Mouse (Mus musculus): Measurements from ENCODE around the gene Atp13a1. TPM values are rescaled to one million over a fixed set of nuclear protein-coding genes. Genes with fewer than 3 reads are reported as not detected.
A peak's percentile ranks its signal among the peaks of the same experiment; 100 is the strongest.

The Atp13a1 gene
- polyA plus RNA-seq, 1 experiment from 2014 or later: 61.4 TPM

DNA sequence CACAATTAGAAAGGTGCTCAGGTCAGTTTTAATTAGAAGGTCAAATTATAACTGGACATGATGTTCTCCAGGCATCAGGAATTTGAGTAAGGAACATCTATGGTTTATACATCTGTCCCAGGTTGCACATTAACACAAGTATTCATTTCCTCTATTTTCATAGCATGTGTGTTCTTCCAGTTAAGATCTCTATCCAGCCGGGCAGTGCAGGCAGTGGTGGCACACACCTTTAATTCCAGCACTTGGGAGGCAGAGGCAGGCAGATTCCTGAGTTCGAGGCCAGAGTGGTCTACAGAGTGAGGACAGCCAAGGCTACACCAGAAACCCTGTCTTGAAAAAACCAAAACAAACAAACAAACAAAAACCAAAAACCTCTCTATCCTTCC is 15.8 kb upstream of the Atp13a1 start:
- H3K27me3 ChIP-seq (ENCODE audit: insufficient read depth, low read length): no peaks in the 10 kb centered on the region
- H3K27ac ChIP-seq (ENCODE audit: low read length): 0 out of 2 replicates have a peak overlapping the region, but pooled peaks have one; percentile 25
- 52% methylated on average over 2 of the region's 2 CpGs for WGBS
- ATAC-seq (ENCODE audit: low FRiP score, low TSS enrichment): peak; percentile 13; the same call in 1 of the 2 replicates
- H3K4me1 ChIP-seq (ENCODE audit: insufficient read depth, low read length): peaks cover 26% of the 10 kb centered on the region
- H3K36me3 ChIP-seq (ENCODE audit: insufficient read depth, low read length): no peaks in the 10 kb centered on the region
- H3K9ac ChIP-seq (replicated peaks; ENCODE audit: low read length): peak overlapping the region; percentile 81
- no peaks in the 10 kb centered on the region for H3K9me3 ChIP-seq (ENCODE audit: low read length)
- H3K4me3 ChIP-seq (ENCODE audit: low read length): peak overlapping the region; percentile 62
- H3K4me2 ChIP-seq (replicated peaks; ENCODE audit: low read depth, low read length): peak overlapping the region; percentile 48

- H3K4me3 ChIP-seq (ENCODE audit: low read length): no peak overlapping the region
- peaks cover 21% of the 10 kb centered on the region for H3K4me1 ChIP-seq (ENCODE audit: insufficient read depth, low read length)
- H3K27ac ChIP-seq (ENCODE audit: low read length): no peak overlapping the region
- H3K9ac ChIP-seq (replicated peaks; ENCODE audit: low read length): no peak overlapping the region
- no peak for ATAC-seq (ENCODE audit: low FRiP score, low TSS enrichment)
- WGBS: 70% methylated on average over 10 of the region's 12 CpGs
- no peak overlapping the region for H3K4me2 ChIP-seq (replicated peaks; ENCODE audit: low read depth, low read length)
- H3K36me3 ChIP-seq (ENCODE audit: insufficient read depth, low read length): no peaks in the 10 kb centered on the region
- H3K27me3 ChIP-seq (ENCODE audit: insufficient read depth, low read length): no peaks in the 10 kb centered on the region
- H3K9me3 ChIP-seq (ENCODE audit: low read length): no peaks in the 10 kb centered on the region
These were observed 13.9 kb upstream of the Atp13a1 start for GRCm38 (mm10) chr8:69777111-69777510.

GRCm38 (mm10) chr8:69789105-69789504 is 1.9 kb upstream of the Atp13a1 start:
- no peak overlapping the region for H3K27ac ChIP-seq (ENCODE audit: low read length)
- 84% methylated on average over 5 of the region's 5 CpGs for WGBS
- no peaks in the 10 kb centered on the region for H3K27me3 ChIP-seq (ENCODE audit: insufficient read depth, low read length)
- ATAC-seq (ENCODE audit: low FRiP score, low TSS enrichment): no peak
- no peak overlapping the region for H3K9ac ChIP-seq (replicated peaks; ENCODE audit: low read length)
- peaks cover 3% of the 10 kb centered on the region; the same call in 1 of the 2 replicates for H3K36me3 ChIP-seq (ENCODE audit: insufficient read depth, low read length)
- H3K9me3 ChIP-seq (ENCODE audit: low read length): no peaks in the 10 kb centered on the region
- peaks cover 23% of the 10 kb centered on the region for H3K4me1 ChIP-seq (ENCODE audit: insufficient read depth, low read length)
- H3K4me2 ChIP-seq (replicated peaks; ENCODE audit: low read depth, low read length): no peak overlapping the region
- H3K4me3 ChIP-seq (ENCODE audit: low read length): no peak overlapping the region

DNA sequence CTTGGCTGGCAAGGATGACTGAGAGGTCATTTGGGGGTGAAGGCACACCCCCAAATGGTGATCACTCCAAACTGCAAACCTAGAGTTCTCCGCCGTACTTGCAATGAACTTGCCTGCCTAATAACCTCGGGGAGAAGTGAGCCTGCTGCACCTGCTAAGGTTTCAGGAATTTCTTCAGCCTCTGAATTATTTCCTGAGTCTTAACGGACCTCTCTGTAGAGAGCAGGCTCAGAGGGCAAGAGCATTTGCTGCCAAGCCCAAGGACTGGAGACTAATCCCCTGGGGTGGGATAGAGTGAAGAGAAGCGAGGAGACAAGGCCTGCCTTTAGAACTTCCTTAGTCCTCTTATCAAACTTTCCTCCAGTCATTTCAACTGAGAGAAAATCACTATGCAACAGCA is 1.2 kb upstream of the Atp13a1 start:
- no peaks in the 10 kb centered on the region for H3K9me3 ChIP-seq (ENCODE audit: low read length)
- peaks cover 23% of the 10 kb centered on the region for H3K4me1 ChIP-seq (ENCODE audit: insufficient read depth, low read length)
- no peak overlapping the region for H3K4me3 ChIP-seq (ENCODE audit: low read length)
- H3K27ac ChIP-seq (ENCODE audit: low read length): no peak overlapping the region
- ATAC-seq (ENCODE audit: low FRiP score, low TSS enrichment): no peak
- no peaks in the 10 kb centered on the region for H3K27me3 ChIP-seq (ENCODE audit: insufficient read depth, low read length)
- H3K4me2 ChIP-seq (replicated peaks; ENCODE audit: low read depth, low read length): peak overlapping the region; percentile 77; the same call in 1 of the 2 replicates
- peaks cover 6% of the 10 kb centered on the region; the same call in 1 of the 2 replicates for H3K36me3 ChIP-seq (ENCODE audit: insufficient read depth, low read length)
- WGBS: 70% methylated on average over 5 of the region's 5 CpGs
- H3K9ac ChIP-seq (replicated peaks; ENCODE audit: low read length): no peak overlapping the region

DNA sequence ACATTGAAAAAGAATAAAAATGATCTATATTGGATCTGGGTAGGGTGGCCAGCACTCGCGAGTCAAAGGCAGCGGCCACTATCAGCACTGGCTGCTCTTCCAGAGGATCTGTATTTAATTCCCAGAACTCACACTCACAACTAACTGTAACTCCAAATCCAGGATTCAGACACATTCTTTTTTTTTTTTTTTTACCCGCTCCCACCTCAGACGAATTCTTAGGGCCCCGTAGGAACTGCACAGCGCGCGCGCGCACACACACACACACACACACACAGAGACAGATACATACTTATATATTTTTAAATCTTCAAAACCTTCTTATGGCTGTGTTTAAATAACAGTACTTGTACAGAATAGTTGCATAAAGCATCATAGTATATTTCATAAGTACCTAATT is 599 bp upstream of the Atp13a1 start:
- ATAC-seq (ENCODE audit: low FRiP score, low TSS enrichment): peak; percentile 39; the same call in 1 of the 2 replicates
- peak overlapping the region; percentile 77 for H3K4me2 ChIP-seq (replicated peaks; ENCODE audit: low read depth, low read length)
- WGBS: 23% methylated on average over 11 of the region's 11 CpGs
- no peaks in the 10 kb centered on the region for H3K9me3 ChIP-seq (ENCODE audit: low read length)
- no peaks in the 10 kb centered on the region for H3K27me3 ChIP-seq (ENCODE audit: insufficient read depth, low read length)
- H3K4me3 ChIP-seq (ENCODE audit: low read length): peak overlapping the region; percentile 99
- peaks cover 23% of the 10 kb centered on the region for H3K4me1 ChIP-seq (ENCODE audit: insufficient read depth, low read length)
- H3K27ac ChIP-seq (ENCODE audit: low read length): peak overlapping the region; percentile 92
- H3K9ac ChIP-seq (replicated peaks; ENCODE audit: low read length): peak overlapping the region; percentile 94
- peaks cover 9% of the 10 kb centered on the region; the same call in 1 of the 2 replicates for H3K36me3 ChIP-seq (ENCODE audit: insufficient read depth, low read length)

DNA sequence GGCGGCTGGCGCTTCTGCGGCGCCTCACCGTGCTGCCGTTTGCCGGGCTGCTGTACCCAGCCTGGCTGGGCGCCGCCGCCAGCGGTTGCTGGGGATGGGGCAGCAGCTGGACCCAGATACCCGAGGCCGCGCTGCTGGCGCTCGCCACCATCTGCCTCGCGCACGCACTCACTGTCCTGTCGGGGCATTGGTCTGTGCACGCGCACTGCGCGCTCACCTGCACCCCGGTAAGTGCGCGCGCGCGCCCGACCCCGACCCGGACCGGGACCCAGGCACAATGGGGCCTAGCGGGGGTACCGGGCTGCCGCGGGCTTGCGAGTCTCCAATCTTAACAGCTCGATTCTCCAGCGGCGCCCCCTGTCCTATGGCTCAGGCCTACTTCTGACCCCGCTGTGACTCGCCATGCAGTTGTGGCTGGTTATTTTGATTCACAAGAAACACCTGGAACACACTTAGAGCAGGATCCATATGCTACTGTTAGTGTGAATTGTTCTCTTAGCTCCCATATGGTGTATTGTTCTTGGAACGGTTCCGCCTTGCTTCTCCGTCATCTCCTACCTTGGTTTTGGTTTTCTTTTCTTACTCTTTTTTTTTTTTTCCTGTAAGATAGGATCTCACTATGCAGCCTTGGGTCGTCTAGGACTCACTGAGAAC is 579 bp downstream of the Atp13a1 start:
- peak; percentile 79 for ATAC-seq (ENCODE audit: low FRiP score, low TSS enrichment)
- Histone ChIP-seq H3K4me3 (ENCODE audit: low read length) (peak overlapping the region; percentile 99), H3K9me3 (ENCODE audit: low read length) (no peaks in the 10 kb centered on the region), H3K27me3 (ENCODE audit: insufficient read depth, low read length) (no peaks in the 10 kb centered on the region), H3K4me2 (replicated peaks; ENCODE audit: low read depth, low read length) (peak overlapping the region; percentile 61), H3K4me1 (ENCODE audit: insufficient read depth, low read length) (peaks cover 23% of the 10 kb centered on the region), H3K36me3 (ENCODE audit: insufficient read depth, low read length) (peaks cover 14% of the 10 kb centered on the region), H3K27ac (ENCODE audit: low read length) (peak overlapping the region; percentile 92; the same call in 1 of the 2 replicates), H3K9ac (replicated peaks; ENCODE audit: low read length) (peak overlapping the region; percentile 94)
- under 1% methylated on average over 48 of the region's 48 CpGs for WGBS

DNA sequence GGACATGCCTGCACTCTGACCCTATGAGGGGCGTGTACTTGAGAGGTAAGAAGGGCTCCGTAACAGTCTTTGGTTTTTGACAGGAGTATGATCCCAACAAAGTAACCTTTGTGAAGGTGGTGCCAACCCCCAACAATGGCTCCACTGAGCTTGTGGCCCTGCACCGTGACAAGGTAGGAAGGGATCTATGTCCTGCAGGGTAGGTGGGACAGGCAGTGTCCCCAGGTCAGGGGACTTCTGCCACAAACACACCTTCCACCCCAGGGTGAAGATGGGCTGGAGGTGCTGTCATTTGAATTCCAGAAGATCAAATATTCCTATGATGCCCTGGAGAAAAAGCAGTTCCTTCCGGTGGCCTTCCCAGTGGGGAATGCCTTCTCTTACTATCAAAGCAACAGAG is 2.7 kb downstream of the Atp13a1 start:
- H3K4me1 ChIP-seq (ENCODE audit: insufficient read depth, low read length): peaks cover 23% of the 10 kb centered on the region
- H3K9me3 ChIP-seq (ENCODE audit: low read length): no peaks in the 10 kb centered on the region
- WGBS: 83% methylated on average over 4 of the region's 4 CpGs
- ATAC-seq (ENCODE audit: low FRiP score, low TSS enrichment): no peak
- H3K4me3 ChIP-seq (ENCODE audit: low read length): no peak overlapping the region
- H3K27me3 ChIP-seq (ENCODE audit: insufficient read depth, low read length): no peaks in the 10 kb centered on the region
- H3K9ac ChIP-seq (replicated peaks; ENCODE audit: low read length): no peak overlapping the region
- no peak overlapping the region for H3K4me2 ChIP-seq (replicated peaks; ENCODE audit: low read depth, low read length)
- no peak overlapping the region for H3K27ac ChIP-seq (ENCODE audit: low read length)
- peaks cover 35% of the 10 kb centered on the region for H3K36me3 ChIP-seq (ENCODE audit: insufficient read depth, low read length)

GRCm38 (mm10) chr8:69794096-69794495 is 3.1 kb downstream of the Atp13a1 start:
- Histone ChIP-seq H3K9me3 (ENCODE audit: low read length) (no peaks in the 10 kb centered on the region), H3K27ac (ENCODE audit: low read length) (no peak overlapping the region), H3K4me2 (replicated peaks; ENCODE audit: low read depth, low read length) (no peak overlapping the region), H3K36me3 (ENCODE audit: insufficient read depth, low read length) (peaks cover 40% of the 10 kb centered on the region), H3K27me3 (ENCODE audit: insufficient read depth, low read length) (no peaks in the 10 kb centered on the region), H3K9ac (replicated peaks; ENCODE audit: low read length) (no peak overlapping the region), H3K4me3 (ENCODE audit: low read length) (no peak overlapping the region), H3K4me1 (ENCODE audit: insufficient read depth, low read length) (peaks cover 23% of the 10 kb centered on the region)
- 93% methylated on average over 3 of the region's 3 CpGs for WGBS
- no peak for ATAC-seq (ENCODE audit: low FRiP score, low TSS enrichment)

DNA sequence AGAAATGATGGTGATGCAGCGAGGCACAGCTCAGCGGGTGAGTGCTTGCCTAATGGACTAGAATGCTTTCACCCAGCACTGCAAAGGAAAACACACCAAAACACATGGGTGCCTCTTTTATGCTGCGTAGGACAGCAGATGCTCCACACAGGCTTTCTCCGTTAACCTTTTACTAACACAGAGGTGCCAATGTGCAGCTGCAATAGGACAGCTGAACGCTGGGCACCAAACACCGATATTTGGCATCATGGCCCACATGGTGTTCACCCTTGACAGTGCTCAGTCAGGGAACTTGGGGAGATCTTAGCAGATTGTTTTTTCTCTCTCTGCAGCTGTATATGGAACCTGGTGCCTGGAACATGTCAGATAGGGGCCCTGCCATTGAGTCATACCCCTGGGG is 3.9 kb downstream of the Atp13a1 start:
- H3K4me3 ChIP-seq (ENCODE audit: low read length): no peak overlapping the region
- ATAC-seq (ENCODE audit: low FRiP score, low TSS enrichment): no peak
- no peak overlapping the region for H3K4me2 ChIP-seq (replicated peaks; ENCODE audit: low read depth, low read length)
- 95% methylated on average over 6 of the region's 6 CpGs for WGBS
- H3K27ac ChIP-seq (ENCODE audit: low read length): no peak overlapping the region
- no peaks in the 10 kb centered on the region for H3K9me3 ChIP-seq (ENCODE audit: low read length)
- H3K27me3 ChIP-seq (ENCODE audit: insufficient read depth, low read length): no peaks in the 10 kb centered on the region
- H3K4me1 ChIP-seq (ENCODE audit: insufficient read depth, low read length): peaks cover 20% of the 10 kb centered on the region
- peaks cover 47% of the 10 kb centered on the region for H3K36me3 ChIP-seq (ENCODE audit: insufficient read depth, low read length)
- no peak overlapping the region for H3K9ac ChIP-seq (replicated peaks; ENCODE audit: low read length)

GRCm38 (mm10) chr8:69796721-69797345 is 5.9 kb downstream of the Atp13a1 start:
- Histone ChIP-seq H3K4me1 (ENCODE audit: insufficient read depth, low read length) (peaks cover 15% of the 10 kb centered on the region), H3K36me3 (ENCODE audit: insufficient read depth, low read length) (peaks cover 64% of the 10 kb centered on the region), H3K9me3 (ENCODE audit: low read length) (no peaks in the 10 kb centered on the region), H3K4me2 (replicated peaks; ENCODE audit: low read depth, low read length) (no peak overlapping the region), H3K27ac (ENCODE audit: low read length) (no peak overlapping the region), H3K4me3 (ENCODE audit: low read length) (no peak overlapping the region), H3K27me3 (ENCODE audit: insufficient read depth, low read length) (no peaks in the 10 kb centered on the region), H3K9ac (replicated peaks; ENCODE audit: low read length) (no peak overlapping the region)
- WGBS: 94% methylated on average over 16 of the region's 16 CpGs
- ATAC-seq (ENCODE audit: low FRiP score, low TSS enrichment): no peak
